In genomic region chr7:79666690-79667089, GRCm38 (mm10) we compare ENCODE assay signal across 34 mouse cellular contexts. TPM values are rescaled to one million over a fixed set of nuclear protein-coding genes. Genes with fewer than 3 reads are reported as not detected.
A peak's percentile ranks its signal among the peaks of the same experiment; 100 is the strongest.
DNase-seq lines count a peak whose midpoint lies in the region; ATAC-seq and TF ChIP-seq lines count a peak whose summit lies in the region.
"Had no signal": no experiment of that assay in that cellular context is flagged by ENCODE, and none has a peak within 500 bp of the region (broad histone marks: within the 10 kb centered on the region; RNA-seq: fewer than 3 reads in every experiment).

No protein-coding gene starts in this region.

- no peak for TF ChIP-seq POLR2A in heart, adult 2 months (IDR thresholded peaks at IDR 0.05; ENCODE audit: insufficient read depth, low read depth, low read length)

- peak; percentile 16; the same call in 1 of the 2 replicates for TF ChIP-seq CTCF in heart, adult 2 months (IDR thresholded peaks at IDR 0.05)
- TF ChIP-seq CTCF in liver, embryonic 14.5 days (IDR thresholded peaks at IDR 0.05; ENCODE audit: low read depth): peak; percentile 21; the same call in 1 of the 2 replicates

- intact Hi-C loops in heart, adult 2 months (cut with DNase I): no loop called here
- intact Hi-C loops in heart, postnatal 14 days (cut with DNase I): loop anchor here (5.0 kb wide), 1 partner anchor 61 kb away; no protein-coding TSS in a partner anchor

- no peak overlapping the region for H3K4me2 ChIP-seq in liver, embryonic 14.5 days (ENCODE audit: low read depth)
- H3K4me2 ChIP-seq in liver, embryonic 12.5 days: no peak overlapping the region
- H3K4me2 ChIP-seq: embryonic facial prominence, embryonic 15.5 days; forebrain, embryonic 12.5 days; heart, embryonic 13.5 days; limb, embryonic 13.5 days; liver, embryonic 13.5 days; lung, embryonic 14.5 days; midbrain, embryonic 11.5 days; neural tube, embryonic 13.5 days had no signal

- no peaks in the 10 kb centered on the region for H3K79me2 ChIP-seq in heart, adult 2 months (replicated peaks; ENCODE audit: control insufficient read depth, insufficient read depth, low read length)

- no peak for ATAC-seq in liver, embryonic 14.5 days (ENCODE audit: insufficient read depth)
- ATAC-seq in liver, embryonic 12.5 days: no peak
- ATAC-seq: hindbrain, embryonic 16.5 days; intestine, embryonic 16.5 days had no signal

- H3K9me3 ChIP-seq in liver, embryonic 14.5 days (ENCODE audit: control insufficient read depth, low read length): no peaks in the 10 kb centered on the region
- no peaks in the 10 kb centered on the region for H3K9me3 ChIP-seq in liver, embryonic 12.5 days (replicated peaks)
- H3K9me3 ChIP-seq: embryonic facial prominence, embryonic 10.5 days; embryonic facial prominence, embryonic 15.5 days; forebrain, embryonic 12.5 days; heart, embryonic 13.5 days; hindbrain, embryonic 10.5 days; limb, embryonic 13.5 days; liver, embryonic 13.5 days; neural tube, embryonic 13.5 days had no signal

- no peaks in the 10 kb centered on the region for H3K4me1 ChIP-seq in heart, adult 2 months (ENCODE audit: control insufficient read depth, insufficient read depth, low read length)
- peaks cover 7 to 9% of the 10 kb centered on the region in 2 experiments for H3K4me1 ChIP-seq in liver, embryonic 14.5 days (replicated peaks; ENCODE audit: control insufficient read depth in 2 of 2, insufficient read depth in 2 of 2, low read length in 1 of 2)
- peaks cover 33% of the 10 kb centered on the region for H3K4me1 ChIP-seq in liver, embryonic 12.5 days

- H3K9ac ChIP-seq in heart, adult 2 months (ENCODE audit: low read depth, low read length): no peak overlapping the region
- H3K9ac ChIP-seq in liver, embryonic 14.5 days (replicated peaks): no peak overlapping the region
- no peak overlapping the region for H3K9ac ChIP-seq in liver, embryonic 12.5 days
- H3K9ac ChIP-seq: embryonic facial prominence, embryonic 15.5 days; forebrain, embryonic 12.5 days; heart, embryonic 13.5 days; limb, embryonic 13.5 days; liver, embryonic 13.5 days; lung, embryonic 14.5 days; neural tube, embryonic 13.5 days had no signal

- H3K27ac ChIP-seq in heart, adult 2 months: no peak overlapping the region
- H3K27ac ChIP-seq in liver, embryonic 14.5 days: no peak overlapping the region
- H3K27ac ChIP-seq in liver, embryonic 12.5 days: no peak overlapping the region
- H3K27ac ChIP-seq: embryonic facial prominence, embryonic 10.5 days; embryonic facial prominence, embryonic 15.5 days; forebrain, embryonic 12.5 days; heart, embryonic 13.5 days; hindbrain, embryonic 10.5 days; limb, embryonic 13.5 days; liver, embryonic 13.5 days; neural tube, embryonic 13.5 days had no signal

- no peaks in the 10 kb centered on the region for H3K36me3 ChIP-seq in heart, adult 2 months (ENCODE audit: control insufficient read depth, insufficient read depth, low read length)
- peaks cover 68% of the 10 kb centered on the region for H3K36me3 ChIP-seq in liver, embryonic 14.5 days (replicated peaks; ENCODE audit: control insufficient read depth, insufficient read depth, low read depth)
- peaks cover 88% of the 10 kb centered on the region for H3K36me3 ChIP-seq in liver, embryonic 12.5 days

- TF ChIP-seq EP300 in heart, adult 2 months (IDR thresholded peaks at IDR 0.05; ENCODE audit: insufficient read depth, low read depth, low read length): no peak
- TF ChIP-seq EP300 in liver, embryonic 14.5 days (IDR thresholded peaks at IDR 0.05; ENCODE audit: low read depth): no peak

- H3K27me3 ChIP-seq in heart, adult 2 months (ENCODE audit: control insufficient read depth, insufficient read depth, low read length): no peaks in the 10 kb centered on the region
- no peaks in the 10 kb centered on the region for H3K27me3 ChIP-seq in liver, embryonic 14.5 days (ENCODE audit: control insufficient read depth, insufficient read depth, low read length)
- H3K27me3 ChIP-seq in liver, embryonic 12.5 days (replicated peaks): no peaks in the 10 kb centered on the region
- H3K27me3 ChIP-seq: embryonic facial prominence, embryonic 15.5 days; forebrain, embryonic 12.5 days; heart, embryonic 13.5 days; limb, embryonic 13.5 days; liver, embryonic 13.5 days; neural tube, embryonic 13.5 days had no signal

- DNase-seq in heart, adult 2 months: no peak
- no peak for DNase-seq in heart, postnatal 14 days
- DNase-seq in liver, embryonic 14.5 days (ENCODE audit: low read depth in 3 of 3, low spot score in 3 of 3): no peak
- DNase-seq in A20 (ENCODE audit: low read depth, low spot score) (peak; percentile 16), R1 (ENCODE audit: low read depth, low spot score) (peak; percentile 48)
- no peak for DNase-seq in frontal cortex, postnatal 14 days (ENCODE audit: low spot score in 2 of 2)
- no peak for DNase-seq in urinary bladder, postnatal 36 days (ENCODE audit: low spot score in 2 of 2)
- DNase-seq: adrenal gland, adult 2 months; adrenal gland, postnatal 36 days; B cell, adult 2 months; cerebellum, adult 2 months; cerebellum, postnatal 14 days; gastrocnemius, postnatal 25 days; heart, adult 18-20 months; heart, postnatal 10 days; kidney, adult 9 months; kidney, postnatal 14 days; liver, embryonic 13.5 days; lung, embryonic 14.5 days; lung, postnatal 36 days; right cerebral cortex, postnatal 4 days; thymus, postnatal 4 days had no signal

- H3K4me3 ChIP-seq in heart, adult 2 months: no peak overlapping the region
- no peak overlapping the region for H3K4me3 ChIP-seq in liver, embryonic 14.5 days (ENCODE audit: insufficient read depth in 1 of 2, low read depth in 2 of 2, low read length in 2 of 2)
- no peak overlapping the region for H3K4me3 ChIP-seq in liver, embryonic 12.5 days
- H3K4me3 ChIP-seq: embryonic facial prominence, embryonic 10.5 days; embryonic facial prominence, embryonic 15.5 days; forebrain, embryonic 12.5 days; heart, embryonic 13.5 days; hindbrain, embryonic 10.5 days; limb, embryonic 13.5 days; liver, embryonic 13.5 days; neural tube, embryonic 13.5 days had no signal

RNA-seq across cellular contexts. Expression of gene Ticrr, which starts 6.7 kb away (rescaled TPM):
- under 1 TPM; 0.03 to 0.09 TPM for total RNA-seq in heart, adult 2 months (2021)
- 0.20 TPM in 1 of 2 replicates, not detected in the other for polyA plus RNA-seq in heart, adult 2 months (2012; rRNA removed)
- 1 to 10 TPM in 1 of 2 experiments, under 1 TPM in 1; 0.29 to 1.2 TPM for total RNA-seq in heart, postnatal 14 days (2021)
- polyA plus RNA-seq in liver, embryonic 14.5 days (2012; rRNA removed): 3.4 and 3.6 TPM in 2 replicates
- polyA plus RNA-seq in liver, embryonic 14.5 days (2014; fragmentation: Nextera tagmentation; extraction: Ambion mirVana): 6.0 and 6.9 TPM in 2 replicates
- polyA plus RNA-seq in liver, embryonic 12.5 days (2016; fragmentation: Nextera tagmentation; extraction: Ambion mirVana): 12.0 and 12.7 TPM in 2 replicates
- total RNA-seq: gastrocnemius, adult 18-20 months had no signal

RNA-seq across cellular contexts. Expression of gene Kif7, which starts 48.8 kb away (rescaled TPM):
- 1 to 10 TPM; 1.2 to 1.3 TPM for total RNA-seq in heart, adult 2 months (2021)
- 0.80 and 0.94 TPM in 2 replicates for polyA plus RNA-seq in heart, adult 2 months (2012; rRNA removed)
- 1 to 10 TPM; 2.2 to 2.5 TPM for total RNA-seq in heart, postnatal 14 days (2021)
- 0.23 and 0.56 TPM in 2 replicates for polyA plus RNA-seq in liver, embryonic 14.5 days (2012; rRNA removed)
- polyA plus RNA-seq in liver, embryonic 14.5 days (2014; fragmentation: Nextera tagmentation; extraction: Ambion mirVana): 0.14 and 0.15 TPM in 2 replicates
- polyA plus RNA-seq in liver, embryonic 12.5 days (2016; fragmentation: Nextera tagmentation; extraction: Ambion mirVana): 1.4 and 1.7 TPM in 2 replicates

RNA-seq across cellular contexts. Expression of gene Rhcg, which starts 49.2 kb away (rescaled TPM):
- not detected for total RNA-seq in heart, adult 2 months (2021)
- polyA plus RNA-seq in heart, adult 2 months (2012; rRNA removed): not detected in 2 replicates
- total RNA-seq in heart, postnatal 14 days (2021): not detected
- 0.03 TPM in 2 replicates for polyA plus RNA-seq in liver, embryonic 14.5 days (2012; rRNA removed)
- polyA plus RNA-seq in liver, embryonic 14.5 days (2014; fragmentation: Nextera tagmentation; extraction: Ambion mirVana): not detected in 2 replicates
- not detected in 2 replicates for polyA plus RNA-seq in liver, embryonic 12.5 days (2016; fragmentation: Nextera tagmentation; extraction: Ambion mirVana)
- total RNA-seq: gastrocnemius, adult 18-20 months; gastrocnemius, postnatal 25 days; heart, adult 18-20 months had no signal
- polyA plus RNA-seq: heart, embryonic 13.5 days; limb, embryonic 13.5 days; lung, embryonic 14.5 days had no signal

Comparison
In these comparisons a context has a peak if more than half of its experiments do, and no peak if none do; other contexts are left out.
1. DNase-seq: peak in A20 (single experiment) and R1 (single experiment); none in heart, adult 2 months (0 of 2), heart, postnatal 14 days (0 of 2), liver, embryonic 14.5 days (0 of 3), frontal cortex, postnatal 14 days (0 of 2) and urinary bladder, postnatal 36 days (0 of 2).